Mouse (Mus musculus) lung, adult 18-20 months (tissue): ENCODE measurements around the gene Ankrd28.
A peak's percentile ranks its signal among the peaks of the same experiment; 100 is the strongest.
"Not testable (repeated sequence)": the region's sequence is repeated elsewhere in the genome, so short reads cannot be mapped to it uniquely, and the experiment has no call there.

ENCODE experiments used
- DNase-seq, 2 experiments: peaks; one replicate each; pipeline ENCODE4 v3.0.0; 2022; ENCODE audit warnings: mixed read lengths in 2 of 2

The Ankrd28 gene

GRCm38 (mm10) chr14:31793979-31794775 is 36.3 kb downstream of the Ankrd28 start:
- no peak for DNase-seq

- DNase-seq, result no peak
Observed at GRCm38 (mm10) chr14:31790797-31791196, 39.7 kb downstream of the Ankrd28 start.

- no peak for DNase-seq
Observed at GRCm38 (mm10) chr14:31786906-31787305, 43.5 kb downstream of the Ankrd28 start.

- no peak for DNase-seq
Observed at GRCm38 (mm10) chr14:31785681-31786080, 44.8 kb downstream of the Ankrd28 start.

GRCm38 (mm10) chr14:31784975-31785374 is 45.5 kb downstream of the Ankrd28 start:
- no peak for DNase-seq

- DNase-seq, result no peak
Observed at GRCm38 (mm10) chr14:31781309-31782049, 49.0 kb downstream of the Ankrd28 start.

- DNase-seq, result no peak
Observed at GRCm38 (mm10) chr14:31780412-31781233, 49.8 kb downstream of the Ankrd28 start.

- no peak for DNase-seq
Observed at GRCm38 (mm10) chr14:31773518-31773917, 56.9 kb downstream of the Ankrd28 start.

GRCm38 (mm10) chr14:31772251-31772650 is 58.2 kb downstream of the Ankrd28 start:
- DNase-seq, result no peak

- DNase-seq, result no peak
Observed at GRCm38 (mm10) chr14:31768531-31768930, 61.9 kb downstream of the Ankrd28 start.

- no peak for DNase-seq
Observed at GRCm38 (mm10) chr14:31764083-31764482, 66.4 kb downstream of the Ankrd28 start.

- peak in 1 of 2 experiments; percentile 12 for DNase-seq
Observed at GRCm38 (mm10) chr14:31761727-31762126, 68.7 kb downstream of the Ankrd28 start.

- no peak for DNase-seq
Observed at GRCm38 (mm10) chr14:31759195-31759594, 71.3 kb downstream of the Ankrd28 start.

GRCm38 (mm10) chr14:31758410-31758809 is 72.0 kb downstream of the Ankrd28 start:
- not testable (repeated sequence) for DNase-seq

GRCm38 (mm10) chr14:31748239-31748873 is 82.1 kb downstream of the Ankrd28 start:
- DNase-seq, result no peak

GRCm38 (mm10) chr14:31742523-31742922 is 87.9 kb downstream of the Ankrd28 start:
- no peak for DNase-seq

GRCm38 (mm10) chr14:31734811-31735210 is 95.6 kb downstream of the Ankrd28 start:
- no peak for DNase-seq

- no peak for DNase-seq
Observed at GRCm38 (mm10) chr14:31727522-31727921, 102.9 kb downstream of the Ankrd28 start.

- no peak for DNase-seq
Observed at GRCm38 (mm10) chr14:31722746-31723145, 107.7 kb downstream of the Ankrd28 start.

GRCm38 (mm10) chr14:31721256-31721655 is 109.2 kb downstream of the Ankrd28 start:
- no peak for DNase-seq

- DNase-seq, result no peak
Observed at GRCm38 (mm10) chr14:31718332-31718731, 112.1 kb downstream of the Ankrd28 start.

GRCm38 (mm10) chr14:31717360-31717759 is 113.1 kb downstream of the Ankrd28 start:
- DNase-seq, result no peak

GRCm38 (mm10) chr14:31715669-31716068 is 114.8 kb downstream of the Ankrd28 start:
- no peak for DNase-seq
